Mouse (Mus musculus): ENCODE measurements around the gene Aff3. TPM values are rescaled to one million over a fixed set of nuclear protein-coding genes. Genes with fewer than 3 reads are reported as not detected.
A peak's percentile ranks its signal among the peaks of the same experiment; 100 is the strongest.

Aff3 gene
- polyA plus RNA-seq, 1 experiment from 2014 or later: 2.1 TPM

DNA sequence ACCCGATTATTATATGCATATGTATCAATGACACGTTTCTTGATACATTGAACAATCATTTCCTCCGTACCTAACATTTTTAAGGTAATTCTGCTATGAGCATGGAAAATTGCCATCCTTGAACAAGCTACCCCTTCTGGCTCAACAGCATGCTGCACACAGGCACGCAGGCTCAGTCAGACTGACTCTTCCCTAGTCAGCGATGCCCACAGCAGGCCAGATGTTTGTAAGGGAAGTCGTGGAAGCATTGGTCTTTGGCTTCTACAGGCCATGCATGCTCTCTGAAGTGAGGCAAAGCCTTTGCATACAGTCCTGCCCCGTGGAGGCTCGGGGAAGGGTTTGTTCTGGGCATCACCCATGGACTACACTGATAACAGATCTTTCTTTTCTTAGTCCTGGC is 354.3 kb downstream of the Aff3 start:
- H3K4me2 ChIP-seq: no peak overlapping the region
- peaks cover 28% of the 10 kb centered on the region for H3K4me1 ChIP-seq
- H3K27me3 ChIP-seq (replicated peaks): no peaks in the 10 kb centered on the region
- ATAC-seq (ENCODE audit: extremely low read depth, insufficient number of reproducible peaks, low FRiP score, low TSS enrichment): no peak
- no peaks in the 10 kb centered on the region for H3K36me3 ChIP-seq
- no peak overlapping the region for H3K4me3 ChIP-seq
- 84% methylated on average over 8 of the region's 8 CpGs for WGBS
- no peak overlapping the region for H3K9ac ChIP-seq
- no peak overlapping the region for H3K27ac ChIP-seq (replicated peaks)
- no peaks in the 10 kb centered on the region for H3K9me3 ChIP-seq

DNA sequence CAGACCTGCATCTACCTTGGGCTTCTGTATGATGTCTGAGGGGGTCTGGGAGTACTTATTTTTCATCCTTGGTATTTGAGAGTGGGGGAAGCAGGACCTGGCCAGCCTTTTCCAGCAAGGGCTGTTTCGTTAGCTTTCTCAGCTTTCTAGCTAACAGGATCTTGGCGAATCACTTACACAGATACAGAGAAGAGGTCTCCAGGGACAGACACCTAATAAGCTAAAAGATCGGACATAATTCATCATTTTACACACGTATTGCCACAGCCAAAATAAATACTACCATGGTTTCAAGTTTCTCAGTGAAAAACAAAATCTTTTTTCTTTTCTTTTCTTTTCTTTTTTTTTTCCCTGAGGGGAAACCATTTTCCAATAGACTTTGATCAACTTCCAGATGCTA is 354.7 kb downstream of the Aff3 start:
- WGBS: 81% methylated on average over 4 of the region's 4 CpGs
- Histone ChIP-seq H3K4me2 (no peak overlapping the region), H3K9me3 (no peaks in the 10 kb centered on the region), H3K27me3 (replicated peaks) (no peaks in the 10 kb centered on the region), H3K4me1 (peaks cover 30% of the 10 kb centered on the region), H3K9ac (no peak overlapping the region), H3K4me3 (no peak overlapping the region), H3K36me3 (no peaks in the 10 kb centered on the region), H3K27ac (replicated peaks) (no peak overlapping the region)
- ATAC-seq (ENCODE audit: extremely low read depth, insufficient number of reproducible peaks, low FRiP score, low TSS enrichment): no peak

DNA sequence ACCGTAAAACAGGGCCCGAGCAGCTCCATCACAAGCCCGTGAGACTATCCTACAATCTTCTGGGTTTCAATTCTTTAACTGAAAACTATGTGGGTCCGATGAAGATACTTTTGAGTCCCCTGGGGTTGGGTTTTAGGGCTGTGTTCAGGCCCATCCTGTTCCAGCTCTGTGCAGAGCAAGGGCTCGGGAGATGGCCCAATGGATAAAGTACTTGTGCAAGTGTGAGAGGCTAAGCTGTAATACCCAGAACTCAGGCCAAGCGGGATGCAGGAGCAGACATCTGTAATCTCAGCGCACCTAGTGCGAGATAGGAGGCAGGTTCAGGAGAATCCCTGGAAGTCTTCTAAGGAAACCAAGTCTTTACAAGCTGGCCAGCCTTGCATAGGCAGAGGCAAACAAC is 355.4 kb downstream of the Aff3 start:
- no peak for ATAC-seq (ENCODE audit: extremely low read depth, insufficient number of reproducible peaks, low FRiP score, low TSS enrichment)

DNA sequence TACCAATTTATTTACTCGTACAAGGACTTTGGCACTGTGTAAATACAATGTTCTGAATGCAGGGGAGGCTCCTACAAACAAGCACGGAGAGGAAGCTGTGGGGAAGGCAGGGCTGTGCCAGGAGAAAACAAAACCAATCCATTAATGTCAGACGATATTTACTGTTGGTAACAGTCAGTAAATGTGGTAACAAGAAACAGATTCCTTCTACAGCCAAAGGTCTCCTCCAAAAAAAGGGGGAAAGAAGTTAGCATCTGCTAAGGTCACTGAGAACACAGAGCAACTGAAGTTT is 356.1 kb downstream of the Aff3 start:
- Histone ChIP-seq H3K9ac (peak overlapping the region; percentile 37; the same call in 1 of the 2 replicates), H3K4me2 (no peak overlapping the region), H3K4me3 (no peak overlapping the region), H3K9me3 (no peaks in the 10 kb centered on the region), H3K27me3 (replicated peaks) (no peaks in the 10 kb centered on the region), H3K36me3 (no peaks in the 10 kb centered on the region), H3K4me1 (peaks cover 44% of the 10 kb centered on the region), H3K27ac (replicated peaks) (peak overlapping the region; percentile 93)
- ATAC-seq (ENCODE audit: extremely low read depth, insufficient number of reproducible peaks, low FRiP score, low TSS enrichment): no peak
- WGBS: 64% methylated on average over 3 of the region's 3 CpGs

More for the DNA sequence above, 355.4 kb downstream of the Aff3 start:
- no peak overlapping the region for H3K9ac ChIP-seq
- no peaks in the 10 kb centered on the region for H3K9me3 ChIP-seq
- no peaks in the 10 kb centered on the region for H3K27me3 ChIP-seq (replicated peaks)
- no peak overlapping the region for H3K27ac ChIP-seq (replicated peaks)
- no peak overlapping the region for H3K4me3 ChIP-seq
- H3K36me3 ChIP-seq: no peaks in the 10 kb centered on the region
- H3K4me2 ChIP-seq: no peak overlapping the region
- H3K4me1 ChIP-seq: peaks cover 37% of the 10 kb centered on the region
- 87% methylated on average over 8 of the region's 8 CpGs for WGBS

DNA sequence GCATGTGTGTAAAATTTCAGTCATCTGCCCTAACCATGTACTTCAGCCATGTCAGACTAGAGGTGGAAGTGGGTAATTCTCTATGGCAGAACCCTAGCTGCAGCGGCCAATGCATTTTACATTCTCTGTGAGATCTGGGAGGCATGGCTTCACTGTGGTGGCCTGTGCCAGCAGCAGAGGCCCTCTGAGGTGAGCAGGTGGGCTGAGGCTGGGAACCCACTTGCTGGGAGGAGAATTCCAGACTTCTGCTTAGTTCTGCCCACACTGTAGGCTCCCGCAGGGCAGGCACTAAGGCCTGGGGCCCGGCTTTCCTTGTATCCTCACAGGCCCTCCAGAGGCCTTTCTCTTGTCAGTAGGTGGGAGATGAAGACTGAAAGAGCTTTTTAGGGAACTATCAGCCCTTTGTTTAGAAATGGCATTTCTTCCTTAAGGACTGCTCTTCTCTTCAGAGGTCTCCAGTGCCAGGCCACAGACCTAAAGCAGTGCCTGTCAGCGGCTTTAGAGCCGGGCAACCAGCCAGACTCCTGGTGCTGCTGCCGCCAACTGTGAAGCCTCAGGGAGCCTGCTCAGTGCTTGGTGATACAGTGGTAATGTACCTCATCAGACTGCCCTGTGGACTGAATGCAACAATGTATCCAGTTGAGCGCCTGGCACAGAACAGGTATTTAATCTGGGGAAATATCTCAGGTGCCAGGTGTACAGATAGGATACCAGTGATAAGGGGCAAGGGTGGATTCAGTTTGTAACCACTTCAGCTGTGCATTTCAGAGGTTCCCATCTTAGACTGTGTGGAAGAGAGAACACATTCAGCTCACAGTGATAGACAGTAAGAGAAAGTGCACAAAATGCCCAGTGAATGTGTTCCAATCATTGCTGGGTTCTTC is 356.7 kb downstream of the Aff3 start:
- Histone ChIP-seq H3K27me3 (replicated peaks) (no peaks in the 10 kb centered on the region), H3K4me3 (no peak overlapping the region), H3K27ac (replicated peaks) (peak overlapping the region; percentile 93), H3K4me1 (peaks cover 44% of the 10 kb centered on the region), H3K9ac (peak overlapping the region; percentile 37), H3K9me3 (no peaks in the 10 kb centered on the region), H3K36me3 (no peaks in the 10 kb centered on the region), H3K4me2 (no peak overlapping the region)
- ATAC-seq (ENCODE audit: extremely low read depth, insufficient number of reproducible peaks, low FRiP score, low TSS enrichment): peak; percentile 76; the same call in 1 of the 2 replicates
- WGBS: 32% methylated on average over 7 of the region's 7 CpGs

DNA sequence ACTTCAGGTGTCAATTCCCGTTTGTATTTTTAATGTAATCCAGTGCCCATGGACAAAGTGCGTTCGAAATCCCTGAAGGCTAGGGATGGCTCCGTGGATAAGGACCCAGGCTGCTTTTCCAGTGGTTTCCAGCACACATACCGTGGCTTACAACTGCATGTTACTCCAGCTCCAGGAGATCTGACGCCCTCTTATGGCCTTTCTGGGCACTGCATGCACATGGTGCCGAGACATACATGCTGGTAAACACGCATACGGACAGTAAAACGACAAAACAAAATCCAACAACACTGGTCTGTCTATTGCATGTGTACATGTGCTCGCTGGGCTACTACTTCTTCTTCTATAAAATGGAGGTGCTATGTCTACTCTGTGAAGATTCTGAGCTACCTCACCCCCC is 357.5 kb downstream of the Aff3 start:
- no peaks in the 10 kb centered on the region for H3K27me3 ChIP-seq (replicated peaks)
- no peak for ATAC-seq (ENCODE audit: extremely low read depth, insufficient number of reproducible peaks, low FRiP score, low TSS enrichment)
- no peak overlapping the region for H3K9ac ChIP-seq
- H3K9me3 ChIP-seq: no peaks in the 10 kb centered on the region
- 88% methylated on average over 11 of the region's 11 CpGs for WGBS
- H3K4me1 ChIP-seq: peaks cover 44% of the 10 kb centered on the region
- H3K27ac ChIP-seq (replicated peaks): 0 out of 2 replicates have a peak overlapping the region, but pooled peaks have one; percentile 93
- H3K4me3 ChIP-seq: no peak overlapping the region
- H3K36me3 ChIP-seq: no peaks in the 10 kb centered on the region
- H3K4me2 ChIP-seq: no peak overlapping the region

DNA sequence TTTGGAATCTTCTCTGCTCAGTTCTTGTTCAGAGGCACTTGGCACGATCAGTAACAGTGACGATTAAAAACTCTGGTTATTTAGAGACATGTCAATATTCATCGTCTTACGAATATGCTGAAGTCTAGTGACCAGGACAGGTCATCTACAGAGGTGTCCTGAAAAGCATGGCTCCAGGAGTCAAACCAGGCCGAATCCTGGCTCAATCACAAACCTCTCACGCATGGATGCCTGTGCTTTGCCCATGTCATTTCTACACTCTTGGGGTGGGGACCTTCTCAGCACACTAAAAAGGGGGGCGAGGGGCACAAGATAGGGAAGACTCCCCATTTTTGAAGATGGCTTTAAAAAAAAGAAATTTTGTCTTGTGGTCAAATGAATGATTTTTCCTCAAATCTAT is 358.6 kb downstream of the Aff3 start:
- H3K9ac ChIP-seq: no peak overlapping the region
- no peak for ATAC-seq (ENCODE audit: extremely low read depth, insufficient number of reproducible peaks, low FRiP score, low TSS enrichment)
- H3K27me3 ChIP-seq (replicated peaks): no peaks in the 10 kb centered on the region
- 82% methylated on average over 7 of the region's 7 CpGs for WGBS
- no peaks in the 10 kb centered on the region for H3K36me3 ChIP-seq
- H3K27ac ChIP-seq (replicated peaks): peak overlapping the region; percentile 41; the same call in 1 of the 2 replicates
- no peak overlapping the region for H3K4me2 ChIP-seq
- no peaks in the 10 kb centered on the region for H3K9me3 ChIP-seq
- H3K4me1 ChIP-seq: peaks cover 44% of the 10 kb centered on the region
- no peak overlapping the region for H3K4me3 ChIP-seq

DNA sequence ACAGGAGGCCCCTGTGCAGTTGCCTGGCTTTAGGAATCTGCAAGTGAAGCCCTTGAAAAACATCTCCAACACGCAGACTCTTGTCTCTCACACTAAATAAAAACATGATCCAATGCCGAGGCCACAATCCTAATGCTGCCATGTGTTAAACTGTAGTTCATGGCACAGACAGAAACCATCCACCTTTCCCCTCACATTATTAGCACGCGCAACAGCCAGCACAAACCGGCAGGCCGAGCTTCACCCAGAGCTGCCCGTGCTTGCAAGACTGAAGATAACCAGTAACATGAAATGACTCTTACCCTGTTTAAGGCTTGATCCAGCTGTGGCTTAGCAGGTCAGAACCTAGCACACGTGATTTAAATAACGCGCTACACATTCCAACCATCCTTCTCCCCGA is 360.4 kb downstream of the Aff3 start:
- H3K4me3 ChIP-seq: no peak overlapping the region
- no peaks in the 10 kb centered on the region for H3K36me3 ChIP-seq
- H3K27me3 ChIP-seq (replicated peaks): no peaks in the 10 kb centered on the region
- peaks cover 44% of the 10 kb centered on the region for H3K4me1 ChIP-seq
- no peak for ATAC-seq (ENCODE audit: extremely low read depth, insufficient number of reproducible peaks, low FRiP score, low TSS enrichment)
- H3K9me3 ChIP-seq: no peaks in the 10 kb centered on the region
- 55% methylated on average over 11 of the region's 11 CpGs for WGBS
- H3K27ac ChIP-seq (replicated peaks): 0 out of 2 replicates have a peak overlapping the region, but pooled peaks have one; percentile 0
- H3K4me2 ChIP-seq: peak overlapping the region; percentile 22
- no peak overlapping the region for H3K9ac ChIP-seq

DNA sequence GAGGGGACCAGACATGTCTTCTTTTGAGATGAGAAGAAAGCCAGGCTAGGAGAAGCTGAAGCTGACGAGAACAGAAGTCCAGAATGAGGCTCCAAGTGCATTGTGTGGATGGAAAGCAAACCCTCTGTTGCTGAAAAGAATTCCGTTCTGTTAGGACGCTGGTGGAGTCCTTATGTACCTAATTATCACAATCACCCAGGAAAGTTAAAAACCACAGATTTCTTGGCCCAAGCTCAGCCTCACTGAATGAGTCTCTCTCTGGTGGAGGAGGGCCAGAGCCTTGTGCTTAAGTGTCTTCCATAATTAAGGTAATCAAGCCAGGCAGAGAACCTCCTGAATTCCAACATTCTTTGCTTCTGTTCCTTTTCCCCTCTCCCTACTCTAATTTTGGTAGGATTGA is 366.5 kb downstream of the Aff3 start:
- no peak overlapping the region for H3K4me3 ChIP-seq
- no peaks in the 10 kb centered on the region for H3K36me3 ChIP-seq
- H3K4me1 ChIP-seq: peaks cover 4% of the 10 kb centered on the region; the same call in 1 of the 2 replicates
- H3K4me2 ChIP-seq: no peak overlapping the region
- ATAC-seq (ENCODE audit: extremely low read depth, insufficient number of reproducible peaks, low FRiP score, low TSS enrichment): no peak
- WGBS: 67% methylated on average over 3 of the region's 3 CpGs
- no peaks in the 10 kb centered on the region for H3K27me3 ChIP-seq (replicated peaks)
- H3K27ac ChIP-seq (replicated peaks): 0 out of 2 replicates have a peak overlapping the region, but pooled peaks have one; percentile 1
- no peak overlapping the region for H3K9ac ChIP-seq
- H3K9me3 ChIP-seq: no peaks in the 10 kb centered on the region

DNA sequence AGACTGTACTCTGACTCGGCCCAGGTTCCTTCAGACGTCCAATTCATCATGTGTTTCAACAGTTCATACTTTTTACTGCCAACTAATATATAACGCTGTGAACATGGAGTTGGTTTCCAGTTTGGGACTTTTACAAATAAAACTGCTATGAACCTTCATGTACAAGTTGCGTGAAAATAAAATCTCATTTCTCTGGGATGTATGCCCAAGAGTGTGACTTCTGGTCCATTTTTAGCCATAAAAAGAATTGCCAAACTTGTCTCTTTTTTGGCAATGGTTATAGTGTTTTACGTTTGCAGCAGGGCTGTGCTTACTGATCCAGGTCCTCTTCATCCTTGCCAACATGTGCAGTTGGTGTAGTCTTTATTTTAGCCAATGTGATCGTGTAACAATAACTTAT is 369.8 kb downstream of the Aff3 start:
- H3K4me2 ChIP-seq: no peak overlapping the region
- H3K36me3 ChIP-seq: no peaks in the 10 kb centered on the region
- no peak overlapping the region for H3K27ac ChIP-seq (replicated peaks)
- H3K4me1 ChIP-seq: peaks cover 15% of the 10 kb centered on the region
- H3K9ac ChIP-seq: no peak overlapping the region
- H3K27me3 ChIP-seq (replicated peaks): no peaks in the 10 kb centered on the region
- 84% methylated on average over 6 of the region's 6 CpGs for WGBS
- no peak overlapping the region for H3K4me3 ChIP-seq
- no peaks in the 10 kb centered on the region for H3K9me3 ChIP-seq
- ATAC-seq (ENCODE audit: extremely low read depth, insufficient number of reproducible peaks, low FRiP score, low TSS enrichment): no peak

DNA sequence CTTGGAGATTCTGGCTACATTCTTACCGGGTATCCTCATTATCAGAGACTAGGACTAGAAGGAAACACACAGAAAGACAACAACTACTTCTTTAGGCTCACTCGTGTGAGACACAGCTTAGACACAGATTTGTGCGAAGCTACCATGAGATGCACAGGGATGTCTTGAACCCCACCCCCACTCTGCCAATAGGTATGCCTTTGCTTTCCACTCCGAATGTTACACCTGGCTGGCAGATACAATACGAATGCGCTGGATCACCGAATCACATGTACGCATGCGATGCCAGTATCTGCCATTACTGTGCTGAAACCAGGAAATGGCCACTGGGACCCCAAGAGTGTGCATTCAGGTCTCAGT is 370.4 kb downstream of the Aff3 start:
- peaks cover 17% of the 10 kb centered on the region for H3K4me1 ChIP-seq
- H3K27ac ChIP-seq (replicated peaks): no peak overlapping the region
- no peak for ATAC-seq (ENCODE audit: extremely low read depth, insufficient number of reproducible peaks, low FRiP score, low TSS enrichment)
- no peaks in the 10 kb centered on the region for H3K9me3 ChIP-seq
- H3K4me3 ChIP-seq: no peak overlapping the region
- no peaks in the 10 kb centered on the region for H3K27me3 ChIP-seq (replicated peaks)
- no peak overlapping the region for H3K9ac ChIP-seq
- WGBS: 89% methylated on average over 9 of the region's 9 CpGs
- no peaks in the 10 kb centered on the region for H3K36me3 ChIP-seq
- no peak overlapping the region for H3K4me2 ChIP-seq
